In the genomic region with DNA sequence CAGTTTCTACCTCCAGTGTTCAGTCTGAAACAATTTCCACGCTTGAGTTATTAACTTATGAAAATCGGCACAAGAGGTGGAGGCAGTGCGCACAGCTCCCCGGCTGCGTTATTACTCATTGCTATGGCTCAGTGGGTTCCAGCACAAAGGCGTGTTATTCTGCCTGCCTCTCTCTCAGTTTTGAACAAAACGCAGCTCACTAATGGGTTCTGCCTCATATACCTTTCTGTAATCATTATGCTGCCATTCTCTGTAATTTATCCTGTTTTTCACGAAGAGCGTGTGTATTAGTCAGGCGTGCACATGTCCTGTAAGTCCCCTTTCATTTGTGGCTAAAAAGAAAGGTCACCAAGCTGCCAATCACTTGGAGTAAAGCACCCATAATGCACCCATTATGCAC, we compare ENCODE assay signal across 13 mouse cellular contexts.
DNase-seq lines count a peak whose midpoint lies in the region; ATAC-seq lines count a peak whose summit lies in the region.
"Had no signal": no experiment of that assay in that cellular context is flagged by ENCODE, and none has a peak within 500 bp of the region (broad histone marks: within the 10 kb centered on the region; RNA-seq: fewer than 3 reads in every experiment).

No protein-coding gene starts in this region.

- H3K4me3 ChIP-seq in neural tube, embryonic 11.5 days (ENCODE audit: low read depth, low read length): no peak overlapping the region
- no peak overlapping the region for H3K4me3 ChIP-seq in forebrain, embryonic 16.5 days (replicated peaks; ENCODE audit: low read length)
- H3K4me3 ChIP-seq in midbrain, embryonic 16.5 days (ENCODE audit: low read depth, low read length): no peak overlapping the region
- H3K4me3 ChIP-seq: heart, embryonic 15.5 days had no signal

- 63% methylated on average over 10 of the region's 10 CpGs for WGBS in neural tube, embryonic 11.5 days
- 7% methylated on average over 10 of the region's 10 CpGs for WGBS in forebrain, embryonic 16.5 days
- 23% methylated on average over 10 of the region's 10 CpGs for WGBS in midbrain, embryonic 16.5 days

- no peak overlapping the region for H3K4me2 ChIP-seq in neural tube, embryonic 11.5 days (ENCODE audit: low read depth)
- peak overlapping the region; percentile 8; the same call in 1 of the 2 replicates for H3K4me2 ChIP-seq in forebrain, embryonic 16.5 days (ENCODE audit: low read length)
- H3K4me2 ChIP-seq in midbrain, embryonic 16.5 days (ENCODE audit: low read length): no peak overlapping the region
- H3K4me2 ChIP-seq: heart, embryonic 15.5 days had no signal

- H3K27ac ChIP-seq in neural tube, embryonic 11.5 days (ENCODE audit: low read depth, low read length): no peak overlapping the region
- H3K27ac ChIP-seq in forebrain, embryonic 16.5 days (ENCODE audit: low read length): no peak overlapping the region
- H3K27ac ChIP-seq in midbrain, embryonic 16.5 days (ENCODE audit: low read length): no peak overlapping the region
- H3K27ac ChIP-seq: heart, embryonic 15.5 days; liver, embryonic 14.5 days had no signal

- H3K4me1 ChIP-seq in neural tube, embryonic 11.5 days (ENCODE audit: control insufficient read depth, insufficient read depth, low read length): no peaks in the 10 kb centered on the region
- peaks cover 14% of the 10 kb centered on the region for H3K4me1 ChIP-seq in forebrain, embryonic 16.5 days (replicated peaks; ENCODE audit: control insufficient read depth, insufficient read depth, low read length)
- H3K4me1 ChIP-seq in midbrain, embryonic 16.5 days (ENCODE audit: control insufficient read depth, insufficient read depth, low read length): peaks cover 5% of the 10 kb centered on the region; the same call in 1 of the 2 replicates

- no peaks in the 10 kb centered on the region for H3K36me3 ChIP-seq in neural tube, embryonic 11.5 days (ENCODE audit: control insufficient read depth, insufficient read depth, low read length)
- H3K36me3 ChIP-seq in forebrain, embryonic 16.5 days (ENCODE audit: control insufficient read depth, insufficient read depth): no peaks in the 10 kb centered on the region
- no peaks in the 10 kb centered on the region for H3K36me3 ChIP-seq in midbrain, embryonic 16.5 days (ENCODE audit: control insufficient read depth, insufficient read depth, low read length)
- H3K36me3 ChIP-seq: heart, embryonic 15.5 days had no signal

- no peak overlapping the region for H3K9ac ChIP-seq in neural tube, embryonic 11.5 days (ENCODE audit: low read length)
- H3K9ac ChIP-seq in forebrain, embryonic 16.5 days (replicated peaks; ENCODE audit: low read depth, low read length): no peak overlapping the region
- no peak overlapping the region for H3K9ac ChIP-seq in midbrain, embryonic 16.5 days (ENCODE audit: low read depth, low read length)
- H3K9ac ChIP-seq: heart, embryonic 15.5 days; liver, embryonic 14.5 days had no signal

- no peaks in the 10 kb centered on the region for H3K9me3 ChIP-seq in neural tube, embryonic 11.5 days (ENCODE audit: control insufficient read depth, low read length)
- H3K9me3 ChIP-seq in forebrain, embryonic 16.5 days (ENCODE audit: control insufficient read depth, low read length): no peaks in the 10 kb centered on the region
- no peaks in the 10 kb centered on the region for H3K9me3 ChIP-seq in midbrain, embryonic 16.5 days (replicated peaks; ENCODE audit: control insufficient read depth, low read length, poor library complexity, severe bottlenecking)
- H3K9me3 ChIP-seq: heart, embryonic 15.5 days had no signal

- peak; percentile 32 for DNase-seq in neural tube, embryonic 11.5 days (ENCODE audit: low spot score)
- DNase-seq in neural tube, embryonic 10.5 days (ENCODE audit: extremely low spot score, low spot score): no peak
- DNase-seq in gastrocnemius, postnatal 10 days: no peak
- DNase-seq in gastrocnemius, adult 8-10 months (ENCODE audit: low spot score in 2 of 2): no peak
- no peak for DNase-seq in cerebellum, adult 11 months
- DNase-seq: cerebellum, adult 2 months; lung, postnatal 14 days; right cerebral cortex, postnatal 14 days; thymus, adult 2 months had no signal

- no peaks in the 10 kb centered on the region for H3K27me3 ChIP-seq in neural tube, embryonic 11.5 days (ENCODE audit: control insufficient read depth, insufficient read depth, low read length)
- 0 out of 2 replicates have a peak, but pooled peaks cover 3% of the 10 kb centered on the region for H3K27me3 ChIP-seq in forebrain, embryonic 16.5 days (replicated peaks; ENCODE audit: control insufficient read depth, insufficient read depth, low read length)
- no peaks in the 10 kb centered on the region for H3K27me3 ChIP-seq in midbrain, embryonic 16.5 days (ENCODE audit: control insufficient read depth, insufficient read depth, low read depth, low read length)
- H3K27me3 ChIP-seq: heart, embryonic 15.5 days had no signal

- no peak for ATAC-seq in neural tube, embryonic 11.5 days (ENCODE audit: insufficient read depth, low FRiP score, low TSS enrichment)
- ATAC-seq in forebrain, embryonic 16.5 days: peak; percentile 88
- peak; percentile 66; the same call in 1 of the 2 replicates for ATAC-seq in midbrain, embryonic 16.5 days
